Mouse (Mus musculus) neural tube, embryonic 15.5 days (tissue): ENCODE data around the gene Il4. TPM values are rescaled to one million over a fixed set of nuclear protein-coding genes. Genes with fewer than 3 reads are reported as not detected.

Source experiments
- ATAC-seq: fragments of 200-750 bp; cut with Nextera tagmentation; 2 replicates; pipeline ENCODE4 v1.8.0; 2017; ENCODE audit warnings: mild to moderate bottlenecking, moderate TSS enrichment, moderate library complexity; ENCODE audit not compliant: low FRiP score
- H3K27ac ChIP-seq: fragments of 300-500 bp; sonication (generic); replicated peaks from 2 replicates; pipeline ENCODE4 v1.5.1; 2015; ENCODE audit warnings: mild to moderate bottlenecking, inconsistent platforms
- H3K27me3 ChIP-seq: fragments of 300-500 bp; sonication (generic); replicated peaks from 2 replicates; pipeline ENCODE4 v1.6.1; 2015; ENCODE audit warnings: inconsistent platforms
- H3K36me3 ChIP-seq: fragments of 300-500 bp; sonication (generic); 2 replicates; pipeline ENCODE4 v1.6.1; 2015; ENCODE audit warnings: inconsistent platforms
- H3K4me1 ChIP-seq: fragments of 300-500 bp; sonication (generic); 2 replicates; pipeline ENCODE4 v1.6.1; 2015; ENCODE audit warnings: inconsistent platforms
- H3K4me2 ChIP-seq: fragments of 300-500 bp; sonication (generic); 2 replicates; pipeline ENCODE4 v1.6.1; 2015; ENCODE audit warnings: inconsistent platforms, mild to moderate bottlenecking, moderate library complexity
- H3K4me3 ChIP-seq: fragments of 300-500 bp; sonication (generic); replicated peaks from 2 replicates; pipeline ENCODE4 v1.5.1; 2015; ENCODE audit warnings: mild to moderate bottlenecking, inconsistent platforms
- H3K9ac ChIP-seq: fragments of 300-500 bp; sonication (generic); replicated peaks from 2 replicates; pipeline ENCODE4 v1.6.1; 2015; ENCODE audit warnings: mild to moderate bottlenecking, inconsistent platforms
- H3K9me3 ChIP-seq: fragments of 300-500 bp; sonication (generic); replicated peaks from 2 replicates; pipeline ENCODE4 v1.6.1; 2016; ENCODE audit warnings: inconsistent platforms
- WGBS: fragments of 180-500 bp; shearing (Covaris S2); methylation state at CpG from one replicate; pipeline ENCODE4 v1.1.7; 2015; ENCODE audit warnings: mixed read lengths; 5-methylcytosine and 5-hydroxymethylcytosine counted together
- polyA plus RNA-seq: library from polyadenylated mRNA; unstranded; fragments of >200 nt; fragmentation: Nextera tagmentation; extraction: Ambion mirVana; gene quantifications from 2 replicates; pipeline ENCODE4 v1.2.1, GENCODE M21; 2015

Il4 gene
- 5.0 and 5.4 TPM in 2 replicates for polyA plus RNA-seq

- Histone ChIP-seq H3K27ac (no peak within 1 kb of the TSS), H3K4me3 (no peak within 1 kb of the TSS), H3K9ac (no peak within 1 kb of the TSS), H3K4me1 (no peaks in the 10 kb centered on the region), H3K36me3 (no peaks in the 10 kb centered on the region), H3K27me3 (no peaks in the 10 kb centered on the region), H3K4me2 (no peak within 1 kb of the TSS), H3K9me3 (no peaks in the 10 kb centered on the region)
- ATAC-seq = no peak
- 86% methylated on average over 7 of the region's 7 CpGs for WGBS
These were observed at the start of gene Il4 for GRCm38 (mm10) chr11:53618619-53619198. Gene Il4 (minus strand): TSS chr11:53618669.

DNA sequence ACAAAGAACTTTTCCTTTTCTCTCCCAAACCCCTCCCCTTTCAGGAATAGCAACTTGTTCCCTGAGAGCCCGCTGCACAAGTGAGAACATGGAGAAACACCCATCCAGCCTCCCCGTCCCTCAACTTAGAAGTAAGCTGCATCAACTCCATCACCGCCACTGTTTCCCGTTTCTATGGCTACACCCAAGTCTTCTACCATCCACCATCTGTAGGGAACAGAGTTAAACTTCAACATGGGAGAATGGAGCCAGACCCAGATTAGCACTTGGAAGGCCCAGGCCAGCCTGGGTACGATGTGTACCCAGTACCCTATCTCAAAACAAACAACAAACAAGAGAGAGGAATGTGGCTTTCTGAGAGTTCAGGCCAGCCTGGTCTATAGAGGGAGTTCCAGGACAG lies 45.6 kb upstream of the Il4 start:
- ATAC-seq = no peak
- Histone ChIP-seq H3K9me3 (no peaks in the 10 kb centered on the region), H3K27me3 (no peaks in the 10 kb centered on the region), H3K4me1 (no peaks in the 10 kb centered on the region), H3K36me3 (peaks cover 14% of the 10 kb centered on the region; the same call in 1 of the 2 replicates), H3K27ac (no peak overlapping the region), H3K4me3 (no peak overlapping the region), H3K9ac (no peak overlapping the region), H3K4me2 (no peak overlapping the region)
- WGBS = 83% methylated on average over 5 of the region's 5 CpGs

DNA sequence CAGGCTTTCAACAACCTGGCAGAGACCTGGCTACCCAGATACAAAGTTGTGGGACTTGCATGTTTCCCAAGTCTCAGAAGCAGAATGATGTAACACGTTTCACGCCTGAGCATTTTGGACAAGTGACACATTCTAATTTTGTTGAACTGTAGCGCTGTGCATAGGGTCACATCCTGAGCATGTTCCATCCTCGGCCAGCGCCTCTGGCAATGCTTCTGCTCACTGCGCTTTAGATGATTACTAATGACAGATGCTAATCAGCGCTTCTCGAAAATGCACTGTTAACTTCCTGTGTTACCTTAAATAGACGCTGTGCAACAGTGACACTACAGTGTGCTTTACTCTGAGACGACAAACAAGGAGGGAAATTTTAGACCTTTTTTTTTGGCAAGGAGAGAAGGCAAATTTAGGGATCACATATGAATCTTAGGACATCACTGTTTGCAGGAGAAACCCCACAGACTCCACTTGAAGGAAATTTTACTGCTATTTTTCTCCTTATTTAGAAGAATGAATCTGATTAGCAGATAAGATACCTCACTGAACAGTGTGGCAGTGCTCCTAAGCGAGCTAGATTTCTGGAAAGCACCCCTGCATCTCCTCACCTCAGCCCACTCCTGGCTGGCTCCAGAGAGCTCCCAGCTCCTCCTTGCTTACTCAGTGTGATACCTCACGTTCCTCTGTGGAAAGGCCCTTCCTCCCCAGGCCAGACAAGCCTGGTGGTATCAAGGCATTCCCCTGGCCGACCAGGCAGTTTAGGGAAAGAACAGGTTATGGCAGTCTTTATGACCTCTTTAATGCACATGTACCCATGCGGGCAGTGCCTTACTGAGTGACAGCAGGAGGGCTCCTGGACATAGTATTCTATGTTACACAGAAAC lies 44.6 kb upstream of the Il4 start:
- H3K9ac ChIP-seq = no peak overlapping the region
- ATAC-seq = no peak
- H3K36me3 ChIP-seq = peaks cover 12% of the 10 kb centered on the region; the same call in 1 of the 2 replicates
- no peak overlapping the region for H3K4me3 ChIP-seq
- WGBS = 83% methylated on average over 14 of the region's 14 CpGs
- H3K27ac ChIP-seq = no peak overlapping the region
- H3K27me3 ChIP-seq = no peaks in the 10 kb centered on the region
- no peak overlapping the region for H3K4me2 ChIP-seq
- H3K4me1 ChIP-seq = no peaks in the 10 kb centered on the region
- no peaks in the 10 kb centered on the region for H3K9me3 ChIP-seq

DNA sequence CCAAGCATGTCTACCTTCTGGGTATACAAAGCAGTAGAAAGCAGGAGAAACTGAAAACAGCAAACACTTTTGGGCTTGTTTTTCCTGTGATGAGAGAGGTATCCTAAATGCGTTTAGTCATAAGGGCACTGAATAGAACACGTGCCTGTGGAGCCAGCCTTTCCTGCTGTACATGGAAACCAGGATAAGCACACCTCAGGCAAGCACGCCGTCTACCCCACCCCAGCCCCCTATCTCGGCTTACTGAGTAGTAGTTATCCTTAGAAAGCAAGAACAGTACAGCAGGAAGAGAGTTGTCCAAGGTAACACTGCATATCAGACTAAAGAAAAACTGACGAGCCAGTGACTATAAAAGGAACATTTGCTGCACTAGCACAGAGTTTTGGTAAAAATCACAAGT lies 39.4 kb upstream of the Il4 start:
- H3K27me3 ChIP-seq = no peaks in the 10 kb centered on the region
- H3K9me3 ChIP-seq = no peaks in the 10 kb centered on the region
- peaks cover 13% of the 10 kb centered on the region for H3K36me3 ChIP-seq
- H3K4me3 ChIP-seq = no peak overlapping the region
- H3K27ac ChIP-seq = no peak overlapping the region
- 92% methylated on average over 6 of the region's 6 CpGs for WGBS
- H3K4me1 ChIP-seq = no peaks in the 10 kb centered on the region
- no peak for ATAC-seq
- H3K4me2 ChIP-seq = no peak overlapping the region
- H3K9ac ChIP-seq = no peak overlapping the region

DNA sequence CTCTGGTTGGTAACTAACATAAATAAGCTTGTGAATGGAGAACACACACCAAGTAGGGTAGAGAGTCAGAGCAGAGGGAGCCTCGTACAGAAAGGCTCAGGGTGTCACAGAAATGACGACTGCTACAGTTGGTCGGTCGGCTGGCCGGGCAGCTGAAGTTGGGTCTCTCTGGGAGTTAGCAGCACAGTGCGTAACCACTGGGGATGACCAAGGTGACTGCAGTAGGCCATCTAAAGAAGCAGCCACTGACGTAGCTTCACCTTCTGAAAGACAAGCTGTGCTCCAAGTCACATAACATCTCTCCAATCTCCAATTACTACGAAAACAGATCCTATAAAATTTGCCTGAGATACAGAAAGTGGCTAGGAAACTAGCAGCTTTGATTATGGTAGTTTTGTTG lies 38.9 kb upstream of the Il4 start:
- Histone ChIP-seq H3K4me2 (no peak overlapping the region), H3K27ac (no peak overlapping the region), H3K4me1 (no peaks in the 10 kb centered on the region), H3K36me3 (peaks cover 13% of the 10 kb centered on the region), H3K9me3 (no peaks in the 10 kb centered on the region), H3K27me3 (no peaks in the 10 kb centered on the region), H3K9ac (no peak overlapping the region), H3K4me3 (no peak overlapping the region)
- no peak for ATAC-seq
- WGBS = 89% methylated on average over 8 of the region's 8 CpGs

DNA sequence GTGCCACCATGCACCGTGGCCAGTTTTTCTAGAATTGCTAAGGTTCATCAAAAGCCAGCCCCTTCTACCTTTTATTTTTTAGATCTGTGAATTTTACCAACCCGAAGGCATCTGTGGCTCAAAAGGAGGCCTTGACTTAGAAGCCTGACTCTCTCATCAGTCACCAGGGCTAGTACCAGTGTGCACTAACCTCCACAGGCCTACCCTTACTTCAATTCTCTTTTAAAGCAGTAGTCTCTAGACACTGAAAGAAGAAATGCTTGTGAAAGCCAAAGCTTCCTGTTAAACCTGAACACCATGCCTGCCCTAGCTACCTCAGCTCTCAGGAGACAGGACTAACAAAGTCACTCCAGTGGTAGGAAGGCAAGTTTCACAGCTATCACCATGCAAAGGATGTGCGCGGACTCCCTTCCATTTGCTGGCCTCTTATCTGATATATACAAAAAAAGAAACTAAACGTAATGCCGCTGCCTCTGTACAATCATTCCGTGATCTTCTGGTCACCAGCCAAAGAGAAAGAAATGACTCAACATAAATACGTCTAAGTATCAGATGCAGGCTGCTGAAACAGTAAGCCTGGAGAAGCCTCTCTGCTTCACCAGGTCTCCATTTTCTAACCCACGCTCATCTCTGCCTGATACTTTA lies 38.2 kb upstream of the Il4 start:
- no peaks in the 10 kb centered on the region for H3K4me1 ChIP-seq
- ATAC-seq = no peak

GRCm38 (mm10) chr11:53655043-53655442 lies 36.6 kb upstream of the Il4 start:
- no peaks in the 10 kb centered on the region for H3K9me3 ChIP-seq
- WGBS = 92% methylated on average over 5 of the region's 5 CpGs
- ATAC-seq = no peak
- H3K27ac ChIP-seq = no peak overlapping the region
- no peak overlapping the region for H3K4me2 ChIP-seq
- no peaks in the 10 kb centered on the region for H3K4me1 ChIP-seq
- no peak overlapping the region for H3K4me3 ChIP-seq
- no peaks in the 10 kb centered on the region for H3K27me3 ChIP-seq
- no peak overlapping the region for H3K9ac ChIP-seq
- H3K36me3 ChIP-seq = peaks cover 32% of the 10 kb centered on the region

More for the DNA sequence above, 38.2 kb upstream of the Il4 start:
- no peaks in the 10 kb centered on the region for H3K9me3 ChIP-seq
- H3K27me3 ChIP-seq = no peaks in the 10 kb centered on the region
- 92% methylated on average over 9 of the region's 9 CpGs for WGBS
- H3K4me3 ChIP-seq = no peak overlapping the region
- H3K4me2 ChIP-seq = no peak overlapping the region
- no peak overlapping the region for H3K27ac ChIP-seq
- no peak overlapping the region for H3K9ac ChIP-seq
- H3K36me3 ChIP-seq = peaks cover 16% of the 10 kb centered on the region

- Histone ChIP-seq H3K27ac (no peak overlapping the region), H3K4me2 (no peak overlapping the region), H3K36me3 (peaks cover 37% of the 10 kb centered on the region), H3K9ac (no peak overlapping the region), H3K4me3 (no peak overlapping the region), H3K9me3 (no peaks in the 10 kb centered on the region), H3K27me3 (no peaks in the 10 kb centered on the region), H3K4me1 (no peaks in the 10 kb centered on the region)
- no peak for ATAC-seq
- 91% methylated on average over 2 of the region's 2 CpGs for WGBS
These were observed 34.0 kb upstream of the Il4 start for GRCm38 (mm10) chr11:53652427-53652826.

GRCm38 (mm10) chr11:53651441-53651840 lies 33.0 kb upstream of the Il4 start:
- no peaks in the 10 kb centered on the region for H3K9me3 ChIP-seq
- no peak overlapping the region for H3K27ac ChIP-seq
- H3K4me2 ChIP-seq = no peak overlapping the region
- peaks cover 37% of the 10 kb centered on the region for H3K36me3 ChIP-seq
- no peaks in the 10 kb centered on the region for H3K27me3 ChIP-seq
- no peak for ATAC-seq
- 96% methylated on average over 4 of the region's 4 CpGs for WGBS
- H3K9ac ChIP-seq = no peak overlapping the region
- H3K4me3 ChIP-seq = no peak overlapping the region
- no peaks in the 10 kb centered on the region for H3K4me1 ChIP-seq

- Histone ChIP-seq H3K27me3 (no peaks in the 10 kb centered on the region), H3K4me1 (no peaks in the 10 kb centered on the region), H3K4me2 (no peak overlapping the region), H3K36me3 (no peaks in the 10 kb centered on the region), H3K4me3 (no peak overlapping the region), H3K9ac (no peak overlapping the region), H3K27ac (no peak overlapping the region), H3K9me3 (no peaks in the 10 kb centered on the region)
- WGBS = 75% methylated on average over 5 of the region's 5 CpGs
- ATAC-seq = no peak
These were observed 25.5 kb upstream of the Il4 start for GRCm38 (mm10) chr11:53644017-53644416.

DNA sequence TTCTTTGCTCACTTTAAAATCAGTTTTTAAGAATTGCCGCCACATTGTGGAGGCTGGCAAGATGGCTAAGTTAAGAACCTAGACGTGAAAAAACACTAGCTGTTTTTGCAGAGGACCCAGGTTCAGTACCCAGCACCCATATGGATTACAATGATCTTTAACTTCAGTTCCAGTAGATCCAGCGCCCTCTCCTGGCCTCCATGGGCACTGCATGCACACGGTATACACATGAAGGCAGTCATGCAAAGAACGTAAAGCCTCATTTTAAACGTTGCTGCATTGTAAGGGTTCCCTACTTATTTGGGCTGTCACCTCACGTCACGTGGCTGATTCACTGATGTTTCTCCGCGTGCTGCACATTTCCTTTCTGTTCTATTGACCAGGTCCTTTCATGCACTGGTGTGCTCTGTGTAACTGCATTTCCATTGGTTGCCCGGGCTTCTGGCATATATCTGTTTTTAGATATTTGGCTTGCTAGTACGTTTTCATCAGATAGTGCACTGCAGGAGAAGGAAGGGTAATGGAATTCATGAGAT lies 24.3 kb upstream of the Il4 start:
- 83% methylated on average over 12 of the region's 12 CpGs for WGBS

More for the DNA sequence above, 24.3 kb upstream of the Il4 start:
- Histone ChIP-seq H3K9ac (no peak overlapping the region), H3K4me2 (no peak overlapping the region), H3K4me3 (no peak overlapping the region), H3K27ac (no peak overlapping the region), H3K36me3 (no peaks in the 10 kb centered on the region), H3K9me3 (no peaks in the 10 kb centered on the region), H3K4me1 (no peaks in the 10 kb centered on the region), H3K27me3 (peaks cover 1% of the 10 kb centered on the region)
- ATAC-seq = no peak
